In genomic region chr3:51397700-51398299, GRCm38 (mm10) we compare ENCODE assay signal across 27 mouse cellular contexts. TPM values are rescaled to one million over a fixed set of nuclear protein-coding genes. Genes with fewer than 3 reads are reported as not detected.
"Had no signal": no experiment of that assay in that cellular context is flagged by ENCODE, and none has a peak within 500 bp of the region (broad histone marks: within the 10 kb centered on the region; RNA-seq: fewer than 3 reads in every experiment).

No protein-coding gene starts in this region.

- H3K9me3 ChIP-seq: limb, embryonic 12.5 days; limb, embryonic 15.5 days; neural tube, embryonic 13.5 days; stomach, embryonic 15.5 days had no signal

- DNase-seq: kidney, adult 2 months; kidney, postnatal 25 days; layer of hippocampus, postnatal 36 days; left cerebral cortex, postnatal 4 days; liver, postnatal 0 days; lung, embryonic 14.5 days; retina, postnatal 1 day; right cerebral cortex, postnatal 25 days; spleen, adult 18-20 months; thymus, adult 2 months; thymus, postnatal 14 days; thymus, postnatal 4 days had no signal

- H3K4me2 ChIP-seq: limb, embryonic 15.5 days; neural tube, embryonic 13.5 days had no signal

- ATAC-seq: liver, postnatal 0 days; lung, postnatal 0 days; midbrain, embryonic 16.5 days had no signal

- H3K36me3 ChIP-seq: limb, embryonic 15.5 days; stomach, embryonic 15.5 days had no signal

- H3K9ac ChIP-seq: limb, embryonic 12.5 days; limb, embryonic 15.5 days; liver, embryonic 14.5 days; liver, postnatal 0 days; lung, embryonic 14.5 days; neural tube, embryonic 13.5 days; stomach, embryonic 15.5 days had no signal

- H3K4me1 ChIP-seq: limb, embryonic 12.5 days had no signal

- H3K27ac ChIP-seq: kidney, postnatal 0 days; left cerebral cortex, adult 2 months; limb, embryonic 12.5 days; limb, embryonic 15.5 days; liver, embryonic 14.5 days; macrophage; neural tube, embryonic 13.5 days; stomach, embryonic 15.5 days had no signal

- H3K4me3 ChIP-seq: left cerebral cortex, adult 2 months; limb, embryonic 12.5 days; myocyte; neural tube, embryonic 13.5 days; stomach, embryonic 15.5 days had no signal

RNA-seq across cellular contexts. Expression of gene Mgarp, which starts 1.3 kb away (rescaled TPM):
- total RNA-seq: layer of hippocampus, postnatal 10 days; layer of hippocampus, postnatal 36 days; left cerebral cortex, adult 2 months; left cerebral cortex, postnatal 14 days; left cerebral cortex, postnatal 4 days; megakaryocyte, adult 5-6 weeks; monocyte, adult 5-6 weeks had no signal
- polyA plus RNA-seq: kidney, adult 2 months; lung, postnatal 0 days; macrophage had no signal
